Mouse (Mus musculus) forebrain, embryonic 15.5 days (tissue): Measurements from ENCODE around the gene Nop2. TPM values are rescaled to one million over a fixed set of nuclear protein-coding genes. Genes with fewer than 3 reads are reported as not detected.

ENCODE experiments used
- ATAC-seq: fragments of 200-750 bp; cut with Nextera tagmentation; replicated peaks from 2 replicates; pipeline ENCODE4 v1.8.0; 2017; ENCODE audit warnings: mild to moderate bottlenecking, moderate TSS enrichment, moderate library complexity
- H3K27ac ChIP-seq: fragments of 300-500 bp; sonication (generic); replicated peaks from 2 replicates; pipeline ENCODE4 v1.5.1; 2015; ENCODE audit warnings: mild to moderate bottlenecking, inconsistent platforms
- H3K27me3 ChIP-seq: fragments of 300-500 bp; sonication (generic); 2 replicates; pipeline ENCODE4 v1.6.1; 2015; ENCODE audit warnings: inconsistent platforms
- H3K36me3 ChIP-seq: fragments of 300-500 bp; sonication (generic); 2 replicates; pipeline ENCODE4 v1.6.1; 2015; ENCODE audit warnings: mild to moderate bottlenecking, inconsistent platforms
- H3K4me1 ChIP-seq: fragments of 300-500 bp; sonication (generic); 2 replicates; pipeline ENCODE4 v1.6.1; 2015; ENCODE audit warnings: inconsistent platforms
- H3K4me2 ChIP-seq: fragments of 300-500 bp; sonication (generic); replicated peaks from 2 replicates; pipeline ENCODE4 v1.6.1; 2015; ENCODE audit warnings: mild to moderate bottlenecking, inconsistent platforms
- H3K4me3 ChIP-seq: fragments of 300-500 bp; sonication (generic); 2 replicates; pipeline ENCODE4 v1.5.1; 2015; ENCODE audit warnings: mild to moderate bottlenecking, inconsistent platforms
- H3K9ac ChIP-seq: fragments of 300-500 bp; sonication (generic); replicated peaks from 2 replicates; pipeline ENCODE4 v1.6.1; 2015; ENCODE audit warnings: mild to moderate bottlenecking, inconsistent platforms
- H3K9me3 ChIP-seq: fragments of 300-500 bp; sonication (generic); 2 replicates; pipeline ENCODE4 v1.6.1; 2016; ENCODE audit warnings: inconsistent platforms
- WGBS: fragments of 180-500 bp; shearing (Covaris S2); methylation state at CpG from one replicate; pipeline ENCODE4 v1.1.7; 2015; ENCODE audit warnings: mixed read lengths; 5-methylcytosine and 5-hydroxymethylcytosine counted together
- microRNA-seq: library from miRNA; unstranded; fragments of <30 nt; microRNA quantifications from one replicate; pipeline ENCODE4, GENCODE M21; 2016
- polyA plus RNA-seq: library from polyadenylated mRNA; unstranded; fragments of >200 nt; fragmentation: Nextera tagmentation; extraction: Ambion mirVana; gene quantifications from 2 replicates; pipeline ENCODE4 v1.2.1, GENCODE M21; 2015

The Nop2 gene
- polyA plus RNA-seq, 1 experiment from 2014 or later, result 51.8 TPM

- Histone ChIP-seq H3K36me3 (peaks cover 26% of the 10 kb centered on the region), H3K27ac (peak overlapping the region; percentile 100; the same call in 1 of the 2 replicates), H3K9me3 (no peaks in the 10 kb centered on the region), H3K9ac (peak overlapping the region; percentile 81), H3K4me1 (peaks cover 29% of the 10 kb centered on the region), H3K4me3 (peak overlapping the region; percentile 83), H3K4me2 (peak overlapping the region; percentile 77), H3K27me3 (no peaks in the 10 kb centered on the region)
- no peak for ATAC-seq
- 44% methylated on average over 5 of the region's 5 CpGs for WGBS
These were observed 61.1 kb downstream of the Nop2 start for GRCm38 (mm10) chr6:125192841-125193240.

GRCm38 (mm10) chr6:125193390-125193789 lies 61.7 kb downstream of the Nop2 start:
- Histone ChIP-seq H3K4me3 (no peak overlapping the region), H3K27ac (no peak overlapping the region), H3K27me3 (no peaks in the 10 kb centered on the region), H3K9ac (no peak overlapping the region), H3K4me2 (no peak overlapping the region), H3K36me3 (peaks cover 21% of the 10 kb centered on the region), H3K4me1 (peaks cover 29% of the 10 kb centered on the region), H3K9me3 (no peaks in the 10 kb centered on the region)
- ATAC-seq, result no peak
- WGBS, result 84% methylated on average over 7 of the region's 7 CpGs

Small RNAs within 50 kb of the gene (microRNA-seq; reads per million reads assigned to microRNA genes)
- gene Mir7045, result not detected

Other genes with a start within 250 kb of the Nop2 start
- gene Cd4, start 243.7 kb upstream of the Nop2 start, polyA plus RNA-seq, result 0.15 TPM in 1 of 2 replicates, not detected in the other
- 2.6 and 3.3 TPM in 2 replicates for gene Lag3, start 220.2 kb upstream of the Nop2 start, polyA plus RNA-seq
- gene Ptms, start 211.8 kb upstream of the Nop2 start, polyA plus RNA-seq, result 772 and 823 TPM in 2 replicates
- 507 and 513 TPM in 2 replicates for gene Mlf2, start 200.5 kb upstream of the Nop2 start, polyA plus RNA-seq
- 90.2 and 93.6 TPM in 2 replicates for gene Cops7a, start 166.4 kb upstream of the Nop2 start, polyA plus RNA-seq
- gene Pianp, start 135.2 kb upstream of the Nop2 start, polyA plus RNA-seq, result 29.9 and 30.4 TPM in 2 replicates
- 16.7 and 21.7 TPM in 2 replicates for gene Zfp384, start 122.8 kb upstream of the Nop2 start, polyA plus RNA-seq
- 207 and 211 TPM in 2 replicates for gene Ing4, start 92.1 kb upstream of the Nop2 start, polyA plus RNA-seq
- 21.9 and 26.2 TPM in 2 replicates for gene Acrbp, start 82.2 kb upstream of the Nop2 start, polyA plus RNA-seq
- 0.50 and 0.71 TPM in 2 replicates for gene Lpar5, start 64.0 kb upstream of the Nop2 start, polyA plus RNA-seq
- 98.9 and 112 TPM in 2 replicates for gene Chd4, start 35.9 kb upstream of the Nop2 start, polyA plus RNA-seq
- gene Iffo1, start 13.3 kb downstream of the Nop2 start, polyA plus RNA-seq, result 18.9 and 21.0 TPM in 2 replicates
- 1,461 and 1,493 TPM in 2 replicates for gene Gapdh, start 34.6 kb downstream of the Nop2 start, polyA plus RNA-seq
- 98.5 and 99.5 TPM in 2 replicates for gene Ncapd2, start 59.8 kb downstream of the Nop2 start, polyA plus RNA-seq
- gene Mrpl51, start 59.9 kb downstream of the Nop2 start, polyA plus RNA-seq, result 155 and 158 TPM in 2 replicates
- 5.6 and 6.0 TPM in 2 replicates for gene Vamp1, start 83.6 kb downstream of the Nop2 start, polyA plus RNA-seq
- gene Tapbpl, start 100.0 kb downstream of the Nop2 start, polyA plus RNA-seq, result 3.0 and 3.2 TPM in 2 replicates
- gene Cd27, start 105.1 kb downstream of the Nop2 start, polyA plus RNA-seq, result 1.3 and 2.3 TPM in 2 replicates
- not detected in 2 replicates for gene Tuba3a, start 154.1 kb downstream of the Nop2 start, polyA plus RNA-seq
- gene Ltbr, start 182.0 kb downstream of the Nop2 start, polyA plus RNA-seq, result 10.8 and 11.5 TPM in 2 replicates
- gene Scnn1a, start 188.8 kb downstream of the Nop2 start, polyA plus RNA-seq, result 0.20 and 0.25 TPM in 2 replicates
- 11.3 and 13.0 TPM in 2 replicates for gene Tnfrsf1a, start 217.5 kb downstream of the Nop2 start, polyA plus RNA-seq
- gene Plekhg6, start 248.9 kb downstream of the Nop2 start, polyA plus RNA-seq, result 0.06 and 0.10 TPM in 2 replicates